ENCODE assay signal across 9 mouse cellular contexts in genomic region chr13:93389242-93389625, GRCm38 (mm10).
DNase-seq lines count a peak whose midpoint lies in the region; ATAC-seq and TF ChIP-seq lines count a peak whose summit lies in the region.
"Had no signal": no experiment of that assay in that cellular context is flagged by ENCODE, and none has a peak within 500 bp of the region (broad histone marks: within the 10 kb centered on the region; RNA-seq: fewer than 3 reads in every experiment).

No protein-coding gene starts in this region.

- TF ChIP-seq EP300 in MEL (IDR thresholded peaks at IDR 0.05; ENCODE audit: low read depth in 1 of 2, low read length in 2 of 2), result no peak; a peak in 1 of 4 replicates

- peaks cover 11% of the 10 kb centered on the region for H3K36me3 ChIP-seq in kidney, embryonic 15.5 days
- peaks cover 0 to 47% of the 10 kb centered on the region in 2 experiments; a peak in 2 of 4 replicates for H3K36me3 ChIP-seq in MEL (ENCODE audit: control insufficient read depth in 1 of 2, insufficient read depth in 2 of 2, low read length in 2 of 2)
- no peaks in the 10 kb centered on the region for H3K36me3 ChIP-seq in liver, embryonic 11.5 days (ENCODE audit: control insufficient read depth, insufficient read depth, low read length)

- no peak for DNase-seq in kidney, adult 9 months
- DNase-seq in MEL (ENCODE audit: low read depth, low spot score), result peak; percentile 59
- peak; percentile 9 for DNase-seq in embryo, embryonic 11.5 days (ENCODE audit: low read depth, low spot score)
- DNase-seq in liver, embryonic 11.5 days (ENCODE audit: low spot score), result no peak
- no peak for DNase-seq in right cerebral cortex, postnatal 25 days
- DNase-seq in urinary bladder, postnatal 14 days (ENCODE audit: low spot score), result no peak
- no peak for DNase-seq in urinary bladder, postnatal 4 days (ENCODE audit: low spot score in 2 of 2)
- DNase-seq: gastrocnemius, postnatal 36 days had no signal

- peak; percentile 87 for ATAC-seq in kidney, embryonic 15.5 days (replicated peaks; ENCODE audit: low FRiP score)
- no peak for ATAC-seq in liver, embryonic 11.5 days (replicated peaks; ENCODE audit: low FRiP score)

- H3K27ac ChIP-seq in kidney, embryonic 15.5 days, result peak overlapping the region; percentile 62
- peak overlapping the region; percentile 93 for H3K27ac ChIP-seq in MEL (ENCODE audit: control insufficient read depth, low read depth, low read length)
- H3K27ac ChIP-seq in liver, embryonic 11.5 days (ENCODE audit: low read depth, low read length), result peak overlapping the region; percentile 58

- no peak for TF ChIP-seq CTCF in MEL (IDR thresholded peaks at IDR 0.05 in 2 of 3, conservative IDR thresholded peaks at IDR 0.05 in 1 of 3; ENCODE audit: control insufficient read depth in 1 of 3, insufficient read depth in 1 of 3, low read depth in 2 of 3, low read length in 3 of 3, poor library complexity in 1 of 3, severe bottlenecking in 1 of 3)

- H3K79me2 ChIP-seq in MEL (ENCODE audit: control insufficient read depth, insufficient read depth, low read length, poor library complexity), result no peaks in the 10 kb centered on the region

- no peak overlapping the region for H3K4me3 ChIP-seq in kidney, embryonic 15.5 days (replicated peaks)
- H3K4me3 ChIP-seq in MEL (ENCODE audit: control insufficient read depth in 1 of 2, insufficient read depth in 1 of 2, low read depth in 2 of 2, low read length in 2 of 2), result peak overlapping the region; percentile 14 to 25; a peak in 3 of 4 replicates
- H3K4me3 ChIP-seq in liver, embryonic 11.5 days (ENCODE audit: low read depth, low read length), result no peak overlapping the region

- H3K9me3 ChIP-seq in kidney, embryonic 15.5 days (replicated peaks), result no peaks in the 10 kb centered on the region
- no peaks in the 10 kb centered on the region for H3K9me3 ChIP-seq in MEL (replicated peaks; ENCODE audit: insufficient read depth, low read length)
- H3K9me3 ChIP-seq in liver, embryonic 11.5 days (ENCODE audit: control insufficient read depth, low read length), result no peaks in the 10 kb centered on the region

- TF ChIP-seq RAD21 in MEL (IDR thresholded peaks at IDR 0.05; ENCODE audit: low read depth, low read length), result no peak

- no peak for TF ChIP-seq POLR2A in MEL (IDR thresholded peaks at IDR 0.05; ENCODE audit: control insufficient read depth in 1 of 2, insufficient read depth in 1 of 2, low read depth in 1 of 2, low read length in 2 of 2, poor library complexity in 1 of 2)

- H3K4me1 ChIP-seq in kidney, embryonic 15.5 days, result 0 out of 2 replicates have a peak, but pooled peaks cover 4% of the 10 kb centered on the region
- peaks cover 17 to 37% of the 10 kb centered on the region in 2 experiments for H3K4me1 ChIP-seq in MEL (ENCODE audit: control insufficient read depth in 1 of 2, insufficient read depth in 2 of 2, low read length in 2 of 2)
- H3K4me1 ChIP-seq in liver, embryonic 11.5 days (replicated peaks; ENCODE audit: control insufficient read depth, insufficient read depth, low read length), result peaks cover 11% of the 10 kb centered on the region; the same call in 1 of the 2 replicates

- no peak overlapping the region for H3K4me2 ChIP-seq in kidney, embryonic 15.5 days
- no peak overlapping the region for H3K4me2 ChIP-seq in liver, embryonic 11.5 days

- WGBS in kidney, embryonic 15.5 days, result 16% methylated on average over 2 of the region's 2 CpGs
- WGBS in liver, embryonic 11.5 days, result 52% methylated on average over 2 of the region's 2 CpGs

- H3K27me3 ChIP-seq in kidney, embryonic 15.5 days, result no peaks in the 10 kb centered on the region
- no peaks in the 10 kb centered on the region for H3K27me3 ChIP-seq in MEL (ENCODE audit: control insufficient read depth in 1 of 2, insufficient read depth in 2 of 2, low read length in 2 of 2)
- no peaks in the 10 kb centered on the region for H3K27me3 ChIP-seq in liver, embryonic 11.5 days (replicated peaks; ENCODE audit: control insufficient read depth, insufficient read depth, low read length)

- no peak overlapping the region for H3K9ac ChIP-seq in kidney, embryonic 15.5 days
- H3K9ac ChIP-seq in MEL (ENCODE audit: control insufficient read depth, low read depth, low read length, poor library complexity, severe bottlenecking), result peak overlapping the region; percentile 61
- no peak overlapping the region for H3K9ac ChIP-seq in liver, embryonic 11.5 days (ENCODE audit: low read depth, low read length)

TF ChIP-seq in MEL, 35 proteins besides CTCF, POLR2A, EP300 and RAD21:
- TF ChIP-seq POLR2AphosphoS2 (IDR thresholded peaks at IDR 0.05; ENCODE audit: low read length), result no peak
- peak; percentile 31 for TF ChIP-seq TCF12 (IDR thresholded peaks at IDR 0.05; ENCODE audit: low read depth, low read length)

Comparison
In these comparisons a context has a peak if more than half of its experiments do, and no peak if none do; other contexts are left out.
1. H3K4me3 ChIP-seq: peak in MEL (2 of 2); none in kidney, embryonic 15.5 days (single experiment) and liver, embryonic 11.5 days (single experiment).
2. DNase-seq: peak in MEL (single experiment) and embryo, embryonic 11.5 days (single experiment); none in kidney, adult 9 months (single experiment), liver, embryonic 11.5 days (single experiment), right cerebral cortex, postnatal 25 days (single experiment), urinary bladder, postnatal 14 days (single experiment) and urinary bladder, postnatal 4 days (0 of 2).
3. Peak in every context shown above with its lines, with median percentiles within 50 percentile points of each other: H3K27ac ChIP-seq.